9 mouse cellular contexts compared by ENCODE assay signal in the genomic region with DNA sequence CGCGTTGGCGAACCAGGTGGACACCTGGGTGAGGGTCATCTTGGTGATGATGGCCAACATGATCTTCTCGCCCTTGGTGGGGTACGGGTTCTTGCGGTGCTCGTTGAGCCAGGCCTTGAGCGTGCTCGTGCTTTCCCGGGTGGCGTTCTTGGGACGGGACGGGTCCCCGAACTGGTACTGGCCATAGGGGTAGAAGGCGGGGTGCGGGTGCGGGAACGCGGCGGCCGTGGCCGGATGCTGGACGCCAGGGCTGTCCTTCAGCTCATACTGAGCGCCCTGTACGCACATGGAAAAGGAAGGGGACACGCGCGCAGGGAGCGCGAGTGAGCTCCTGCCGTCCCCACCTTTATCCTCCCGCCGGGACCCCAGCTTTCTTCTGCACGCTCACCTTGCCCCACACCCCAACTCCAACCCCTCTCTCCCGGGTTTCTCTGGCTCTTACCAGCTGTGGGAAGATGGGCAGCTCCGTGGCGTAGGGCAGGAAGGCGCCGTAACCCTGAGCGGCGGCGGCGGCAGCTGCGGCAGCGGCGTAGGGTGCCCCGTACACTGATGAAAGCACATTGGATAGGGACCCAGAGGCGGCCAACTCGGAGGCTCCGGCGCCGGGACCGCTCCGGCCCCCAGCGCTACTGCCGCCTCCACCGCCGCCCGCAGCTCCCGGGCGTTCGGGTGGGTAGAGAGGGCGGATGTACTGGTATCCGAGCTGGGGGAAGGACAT. TPM values are rescaled to one million over a fixed set of nuclear protein-coding genes. Genes with fewer than 3 reads are reported as not detected.
DNase-seq lines count a peak whose midpoint lies in the region; ATAC-seq lines count a peak whose summit lies in the region.
"Had no signal": no experiment of that assay in that cellular context is flagged by ENCODE, and none has a peak within 500 bp of the region (broad histone marks: within the 10 kb centered on the region; RNA-seq: fewer than 3 reads in every experiment).

No protein-coding gene starts in this region.

- H3K4me2 ChIP-seq in forebrain, embryonic 15.5 days (replicated peaks): peak overlapping the region; percentile 67
- peak overlapping the region; percentile 88 for H3K4me2 ChIP-seq in kidney, embryonic 14.5 days (replicated peaks; ENCODE audit: low read depth, low read length)
- peak overlapping the region; percentile 71 for H3K4me2 ChIP-seq in midbrain, embryonic 11.5 days

- peaks cover 99% of the 10 kb centered on the region for H3K27me3 ChIP-seq in forebrain, embryonic 15.5 days
- H3K27me3 ChIP-seq in kidney, embryonic 14.5 days (ENCODE audit: control insufficient read depth, insufficient read depth, low read length): peaks cover 88% of the 10 kb centered on the region
- H3K27me3 ChIP-seq in midbrain, embryonic 11.5 days (ENCODE audit: control insufficient read depth, insufficient read depth, low read length): peaks cover 16% of the 10 kb centered on the region
- H3K27me3 ChIP-seq: CH12.LX had no signal

- no peaks in the 10 kb centered on the region for H3K36me3 ChIP-seq in forebrain, embryonic 15.5 days
- H3K36me3 ChIP-seq in kidney, embryonic 14.5 days (ENCODE audit: control insufficient read depth, insufficient read depth, low read length): no peaks in the 10 kb centered on the region
- H3K36me3 ChIP-seq in midbrain, embryonic 11.5 days (ENCODE audit: control insufficient read depth, insufficient read depth, low read length): peaks cover 10% of the 10 kb centered on the region

- DNase-seq in embryo, embryonic 10 days (ENCODE audit: low spot score): peak; percentile 52
- no peak for DNase-seq in embryo, embryonic 10.5 days (ENCODE audit: low spot score)
- peak; percentile 55 for DNase-seq in ZHBTc4 (ENCODE audit: low read depth, low spot score)
- peak; percentile 95 for DNase-seq in midbrain, embryonic 11.5 days (ENCODE audit: low spot score, missing footprints)
- no peak for DNase-seq in right cerebral cortex, postnatal 10 days (ENCODE audit: low spot score in 2 of 2)
- no peak for DNase-seq in right cerebral cortex, adult 2 months (ENCODE audit: low spot score in 2 of 2)

- H3K4me3 ChIP-seq in forebrain, embryonic 15.5 days: peak overlapping the region; percentile 45
- H3K4me3 ChIP-seq in kidney, embryonic 14.5 days (ENCODE audit: low read length): peak overlapping the region; percentile 63
- peak overlapping the region; percentile 99 for H3K4me3 ChIP-seq in midbrain, embryonic 11.5 days (ENCODE audit: low read depth, low read length)

- WGBS in forebrain, embryonic 15.5 days: under 1% methylated on average over 60 of the region's 64 CpGs
- WGBS in kidney, embryonic 14.5 days: under 1% methylated on average over 63 of the region's 64 CpGs
- WGBS in midbrain, embryonic 11.5 days: under 1% methylated on average over 57 of the region's 64 CpGs

- H3K9me3 ChIP-seq in forebrain, embryonic 15.5 days: no peaks in the 10 kb centered on the region
- no peaks in the 10 kb centered on the region for H3K9me3 ChIP-seq in kidney, embryonic 14.5 days (ENCODE audit: control insufficient read depth, low read length)
- no peaks in the 10 kb centered on the region for H3K9me3 ChIP-seq in midbrain, embryonic 11.5 days (ENCODE audit: control insufficient read depth, low read length)

- peak overlapping the region; percentile 37 for H3K9ac ChIP-seq in forebrain, embryonic 15.5 days (replicated peaks)
- H3K9ac ChIP-seq in kidney, embryonic 14.5 days (ENCODE audit: low read depth, low read length): peak overlapping the region; percentile 70
- H3K9ac ChIP-seq in midbrain, embryonic 11.5 days (ENCODE audit: low read length): peak overlapping the region; percentile 99

- ATAC-seq in forebrain, embryonic 15.5 days (replicated peaks): no peak
- peak; percentile 11; the same call in 1 of the 2 replicates for ATAC-seq in kidney, embryonic 14.5 days (ENCODE audit: low FRiP score, low TSS enrichment)
- ATAC-seq in midbrain, embryonic 11.5 days (ENCODE audit: low FRiP score): no peak; the same call in 1 of the 2 replicates

- peaks cover 44% of the 10 kb centered on the region for H3K4me1 ChIP-seq in forebrain, embryonic 15.5 days
- H3K4me1 ChIP-seq in kidney, embryonic 14.5 days (ENCODE audit: control insufficient read depth, insufficient read depth, low read length): peaks cover 31% of the 10 kb centered on the region
- peaks cover 42% of the 10 kb centered on the region for H3K4me1 ChIP-seq in midbrain, embryonic 11.5 days (ENCODE audit: control insufficient read depth, insufficient read depth, low read length)

- H3K27ac ChIP-seq in forebrain, embryonic 15.5 days (replicated peaks): no peak overlapping the region
- peak overlapping the region; percentile 89 for H3K27ac ChIP-seq in kidney, embryonic 14.5 days (ENCODE audit: low read depth, low read length)
- H3K27ac ChIP-seq in midbrain, embryonic 11.5 days (ENCODE audit: low read depth, low read length): peak overlapping the region; percentile 100

RNA-seq across cellular contexts. Expression of a gene that starts 1.2 kb away (rescaled TPM):
- polyA plus RNA-seq in forebrain, embryonic 15.5 days (2015; fragmentation: Nextera tagmentation; extraction: Ambion mirVana): 1.6 TPM in 2 replicates
- 11.8 and 13.7 TPM in 2 replicates for polyA plus RNA-seq in kidney, embryonic 14.5 days (2014; fragmentation: Nextera tagmentation; extraction: Ambion mirVana)
- 38.7 and 45.1 TPM in 2 replicates for polyA plus RNA-seq in midbrain, embryonic 11.5 days (2014; fragmentation: Nextera tagmentation; extraction: Ambion mirVana)

Comparison
In these comparisons a context has a peak if more than half of its experiments do, and no peak if none do; other contexts are left out.
1. DNase-seq: peak in embryo, embryonic 10 days (single experiment), ZHBTc4 (single experiment) and midbrain, embryonic 11.5 days (single experiment); none in embryo, embryonic 10.5 days (single experiment), right cerebral cortex, postnatal 10 days (0 of 2) and right cerebral cortex, adult 2 months (0 of 2).
2. H3K4me3 ChIP-seq: peak in every context shown above with its lines; median percentile 99 in midbrain, embryonic 11.5 days; 63 in kidney, embryonic 14.5 days; 45 in forebrain, embryonic 15.5 days.
3. H3K9ac ChIP-seq: peak in every context shown above with its lines; median percentile 99 in midbrain, embryonic 11.5 days; 70 in kidney, embryonic 14.5 days; 37 in forebrain, embryonic 15.5 days.
4. Peak in every context shown above with its lines, with median percentiles within 50 percentile points of each other: H3K4me2 ChIP-seq.